Mouse (Mus musculus) adrenal gland, postnatal 14 days (tissue): ENCODE measurements around the gene Acsl5. TPM values are rescaled to one million over a fixed set of nuclear protein-coding genes. Genes with fewer than 3 reads are reported as not detected.

ENCODE experiments used
- DNase-seq: peaks from one replicate; pipeline ENCODE4 v3.0.0; 2021; ENCODE audit warnings: mixed read lengths
- total RNA-seq: library from RNA; stranded (reverse); gene quantifications from 2 replicates; pipeline ENCODE4 v1.2.3, GENCODE M21; 2021

The Acsl5 gene
- total RNA-seq, 1 experiment from 2014 or later: 115 TPM

DNA sequence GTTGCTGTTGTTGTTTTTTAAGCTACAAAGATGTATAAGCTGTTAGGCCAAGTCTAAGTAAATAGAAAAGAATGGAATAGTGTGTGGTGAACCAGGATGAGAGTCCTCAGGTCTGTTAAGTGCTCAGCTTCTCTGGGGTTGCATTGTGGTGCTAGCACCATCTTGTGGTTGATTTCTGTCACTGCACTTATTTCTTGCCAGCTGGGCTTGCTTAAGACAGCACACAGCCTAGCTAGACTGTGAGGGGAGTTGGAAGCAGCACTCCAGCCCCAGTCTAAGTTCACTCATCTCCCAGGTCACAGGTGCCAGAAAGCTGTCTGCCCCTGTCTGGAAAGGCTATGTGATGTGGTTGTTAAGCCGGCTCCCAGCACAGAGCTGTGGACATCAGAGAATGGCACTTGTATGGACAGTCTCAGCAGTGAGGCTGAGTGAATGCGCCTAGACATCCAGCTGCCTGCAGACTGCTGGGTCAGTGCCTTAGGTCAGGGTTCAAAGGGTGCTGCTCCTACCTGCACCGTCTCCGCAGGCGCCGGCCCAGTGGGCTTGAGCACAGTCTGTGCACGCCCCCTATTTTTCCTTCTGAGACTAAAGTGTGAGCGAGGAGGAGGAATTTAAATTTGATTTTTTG, 81.0 kb downstream of the Acsl5 start:
- DNase-seq: peak; percentile 74

DNA sequence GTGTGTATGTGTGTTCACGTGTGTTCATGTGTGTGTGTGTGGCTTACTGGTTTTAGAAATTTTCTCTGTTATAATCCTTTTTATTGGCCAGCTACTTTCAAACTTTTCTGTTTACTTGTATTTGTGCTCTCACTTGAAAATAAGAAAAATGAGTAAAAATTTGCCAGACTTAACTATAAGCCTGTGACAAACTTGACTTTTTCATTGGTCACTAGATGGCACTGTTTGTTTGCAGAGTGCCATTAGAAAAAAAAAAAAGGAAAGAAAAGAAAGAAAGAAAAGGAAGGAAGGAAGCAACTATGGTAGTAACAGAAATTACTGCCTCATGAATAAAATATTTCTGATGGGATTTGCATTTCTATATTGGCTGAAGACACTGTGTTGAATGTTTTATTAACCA, 84.1 kb downstream of the Acsl5 start:
- no peak for DNase-seq

DNA sequence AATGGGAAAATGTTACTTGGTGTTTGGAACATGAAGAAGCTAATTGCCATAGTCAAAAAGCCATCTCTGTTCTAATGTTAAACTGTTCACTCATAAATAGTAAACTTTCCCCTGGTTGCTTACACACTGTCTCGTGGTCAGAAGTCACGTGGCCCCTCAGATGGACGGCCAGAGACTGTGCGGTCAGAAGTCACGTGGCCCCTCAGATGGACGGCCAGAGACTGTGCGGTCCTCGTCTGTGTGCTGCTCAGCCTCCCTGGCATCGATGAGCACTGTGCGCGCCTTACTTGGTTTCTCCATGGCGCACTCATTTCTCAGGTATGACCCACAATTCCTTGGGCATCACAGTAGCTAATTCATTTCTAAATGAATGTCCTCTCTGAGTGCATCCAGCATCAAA, 84.7 kb downstream of the Acsl5 start:
- DNase-seq: no peak

DNA sequence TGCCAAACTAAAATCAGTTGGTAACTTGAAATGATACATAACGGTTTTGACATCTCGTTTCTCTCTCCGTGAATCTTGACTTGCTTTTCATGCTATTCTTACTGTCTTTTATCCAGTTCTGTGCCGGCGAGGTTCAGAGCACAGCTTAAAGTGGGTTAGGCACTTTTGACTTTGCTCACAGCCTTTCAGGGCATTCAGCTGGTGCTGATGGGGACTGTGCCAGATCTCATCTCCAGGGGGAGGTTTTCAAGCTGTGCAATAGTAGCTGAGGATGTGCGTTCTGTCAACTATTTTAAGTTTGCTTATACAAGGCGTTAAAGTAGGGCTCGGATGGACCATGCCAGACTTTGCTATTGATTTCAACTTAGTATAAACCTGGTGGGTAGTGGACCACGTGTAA, 85.3 kb downstream of the Acsl5 start:
- no peak for DNase-seq

DNA sequence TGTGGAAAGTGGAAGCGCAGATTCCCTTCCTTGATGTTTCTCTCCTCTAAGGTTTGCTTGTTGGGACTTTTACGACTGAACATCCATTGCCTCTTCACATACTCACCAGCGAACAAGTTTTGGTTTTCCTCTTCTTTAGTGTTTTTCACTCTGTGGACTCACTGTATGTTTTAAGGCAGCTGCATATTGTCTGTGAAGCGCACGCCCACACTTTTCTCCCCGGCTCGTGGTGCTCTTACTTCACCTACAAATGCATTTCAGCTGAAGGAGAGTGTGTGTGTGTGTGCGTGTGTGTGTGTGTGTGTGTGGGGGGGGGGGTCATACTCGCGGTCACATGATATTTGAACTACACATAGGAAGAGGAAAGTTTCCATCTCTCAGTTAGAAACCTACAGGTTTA, 85.9 kb downstream of the Acsl5 start:
- DNase-seq: no peak

DNA sequence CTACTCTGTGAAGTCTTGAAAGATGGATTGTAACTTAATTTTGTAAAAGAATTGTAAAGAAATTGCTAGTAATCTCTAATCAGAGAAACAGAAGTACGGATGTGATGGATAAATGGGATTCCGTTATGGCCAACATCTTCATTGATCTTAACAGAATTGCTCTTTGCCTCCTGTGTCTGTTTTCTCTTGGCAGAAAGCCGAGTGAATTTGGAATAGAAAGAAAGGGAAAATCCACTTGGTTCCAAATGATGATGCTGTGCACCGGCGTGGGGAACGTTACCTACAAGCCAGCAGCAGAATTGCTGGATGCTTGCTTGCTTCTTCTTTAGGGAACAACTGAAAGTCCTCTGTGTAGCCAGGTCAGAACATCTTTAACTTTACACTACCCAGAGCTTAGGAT, 88.8 kb downstream of the Acsl5 start:
- DNase-seq: no peak

DNA sequence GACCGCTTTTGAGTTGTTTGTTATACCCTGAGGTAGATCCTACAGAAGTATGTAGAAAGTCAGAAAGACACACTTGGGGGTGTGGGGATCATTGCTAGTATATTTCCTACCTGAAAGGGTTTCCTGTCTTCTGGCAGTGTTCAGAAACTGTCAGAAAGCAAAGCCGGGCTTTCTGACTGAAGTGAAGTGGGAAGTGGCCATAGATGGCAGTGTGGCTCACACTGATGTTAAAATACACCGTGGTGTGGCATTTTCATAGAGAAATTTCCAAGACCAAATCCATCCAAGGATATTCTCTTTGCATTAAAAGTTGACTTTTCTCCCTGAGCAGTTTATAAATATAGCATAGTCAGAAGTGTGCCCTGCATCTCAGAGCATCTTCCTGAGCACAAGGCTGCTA, 89.6 kb downstream of the Acsl5 start:
- no peak for DNase-seq

DNA sequence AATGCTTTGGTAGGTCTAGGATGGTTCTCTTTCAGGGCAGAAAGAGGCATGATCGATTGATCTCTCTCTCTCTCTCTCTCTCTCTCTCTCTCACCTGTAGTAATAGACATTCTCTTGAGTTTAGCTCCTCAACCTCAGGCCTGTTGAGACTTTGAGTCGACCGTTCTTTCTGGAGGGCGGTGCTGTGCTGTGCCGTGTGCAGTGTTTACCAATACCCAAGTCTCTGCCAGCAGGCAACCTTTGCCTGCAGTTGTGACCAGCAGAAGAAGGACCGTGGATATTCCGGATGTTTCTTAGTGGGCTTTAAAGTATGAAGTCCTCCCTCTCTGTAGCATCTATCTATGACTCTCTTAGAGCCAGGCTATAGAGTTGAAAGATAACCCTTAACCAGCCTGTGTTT, 90.7 kb downstream of the Acsl5 start:
- DNase-seq: no peak

DNA sequence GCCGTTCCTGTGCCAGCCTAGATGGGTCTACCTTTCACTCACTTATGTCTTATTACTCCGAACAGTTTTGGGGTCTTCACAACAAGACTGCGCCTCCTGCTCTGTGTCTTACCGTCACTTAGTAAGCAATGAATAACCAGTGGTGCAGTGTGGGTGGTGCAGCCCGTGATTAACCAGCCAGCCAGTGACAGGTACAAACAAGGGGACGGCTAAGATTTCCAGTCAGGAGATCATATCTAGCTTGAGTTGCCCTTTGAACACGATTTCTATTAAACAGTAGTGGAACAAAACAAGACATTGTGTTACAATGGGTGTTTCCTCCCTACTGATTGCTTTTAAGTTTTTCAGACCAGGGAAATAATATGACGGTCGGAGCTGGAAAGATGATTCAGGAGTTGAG, 91.5 kb downstream of the Acsl5 start:
- no peak for DNase-seq

Other genes starting within 250 kb of the Acsl5 start
- 232 and 288 TPM in 2 replicates for gene Gpam, start 124.7 kb upstream of the Acsl5 start, total RNA-seq
- gene Tectb, start 71.2 kb upstream of the Acsl5 start, total RNA-seq: 0.78 and 0.79 TPM in 2 replicates
- gene Gucy2g, start 10.7 kb upstream of the Acsl5 start, total RNA-seq: not detected in 2 replicates
- 39.2 and 41.2 TPM in 2 replicates for gene Zdhhc6, start 64.1 kb downstream of the Acsl5 start, total RNA-seq
- 32.3 and 36.5 TPM in 2 replicates for gene Vti1a, start 64.4 kb downstream of the Acsl5 start, total RNA-seq